ENCODE assay signal across 20 mouse cellular contexts in the genomic region with DNA sequence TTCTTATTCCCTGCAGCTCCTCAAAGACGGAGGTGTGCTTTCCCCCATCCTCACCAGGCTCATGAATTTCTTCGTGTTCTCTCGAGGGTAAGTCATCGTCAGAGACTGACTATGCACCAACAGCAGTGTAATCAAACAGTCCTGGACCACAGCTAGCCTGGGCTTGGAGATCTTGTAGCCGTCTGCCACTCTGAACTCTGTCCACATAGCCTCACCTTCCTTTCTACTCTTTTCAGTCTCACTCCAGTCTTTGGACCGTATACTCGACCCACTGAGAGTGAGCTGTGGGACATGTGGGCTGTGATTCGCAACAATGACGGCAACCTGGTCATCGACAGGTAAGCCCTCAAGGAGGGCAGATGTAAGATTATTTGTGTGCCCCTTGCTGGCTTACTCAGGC.
"Had no signal": no experiment of that assay in that cellular context is flagged by ENCODE, and none has a peak within 500 bp of the region (broad histone marks: within the 10 kb centered on the region; RNA-seq: fewer than 3 reads in every experiment).

No protein-coding gene starts in this region.

- H3K9ac ChIP-seq: limb, embryonic 13.5 days; liver, embryonic 12.5 days; liver, embryonic 15.5 days; lung, embryonic 15.5 days had no signal

- DNase-seq: kidney, adult 2 months; kidney, postnatal 25 days; layer of hippocampus, postnatal 36 days; liver; lung, adult 18-20 months; lung, postnatal 10 days; lung, postnatal 36 days; midbrain, embryonic 14.5 days; thymus, adult 2 months; thymus, postnatal 14 days; thymus, postnatal 4 days had no signal

- ATAC-seq: liver, embryonic 12.5 days had no signal

- H3K9me3 ChIP-seq: liver, embryonic 12.5 days; liver, embryonic 15.5 days; lung, embryonic 15.5 days; megakaryocyte, embryonic 14.5 days had no signal

- H3K4me1 ChIP-seq: liver, embryonic 12.5 days; liver, embryonic 15.5 days; megakaryocyte, embryonic 14.5 days had no signal

- H3K27me3 ChIP-seq: limb, embryonic 13.5 days; lung, embryonic 15.5 days had no signal

- H3K27ac ChIP-seq: kidney, postnatal 0 days; left cerebral cortex, adult 2 months; limb, embryonic 13.5 days; liver, embryonic 12.5 days; liver, embryonic 15.5 days; lung, embryonic 15.5 days; midbrain, embryonic 10.5 days; stomach, postnatal 0 days had no signal

- H3K4me2 ChIP-seq: limb, embryonic 13.5 days; liver, embryonic 12.5 days; liver, embryonic 15.5 days; lung, embryonic 15.5 days had no signal

- H3K4me3 ChIP-seq: left cerebral cortex, adult 2 months; limb, embryonic 13.5 days; liver, embryonic 12.5 days; liver, embryonic 15.5 days; lung, embryonic 15.5 days; megakaryocyte, embryonic 14.5 days; midbrain, embryonic 10.5 days had no signal
